Mouse (Mus musculus) spleen, postnatal 4 days (tissue): Measurements from ENCODE around the gene Nubp1.

ENCODE experiments used
- DNase-seq, 2 experiments: peaks; one replicate each; pipeline ENCODE4 v3.0.0; 2022; ENCODE audit warnings: low spot score in 2 of 2

The Nubp1 gene

DNA sequence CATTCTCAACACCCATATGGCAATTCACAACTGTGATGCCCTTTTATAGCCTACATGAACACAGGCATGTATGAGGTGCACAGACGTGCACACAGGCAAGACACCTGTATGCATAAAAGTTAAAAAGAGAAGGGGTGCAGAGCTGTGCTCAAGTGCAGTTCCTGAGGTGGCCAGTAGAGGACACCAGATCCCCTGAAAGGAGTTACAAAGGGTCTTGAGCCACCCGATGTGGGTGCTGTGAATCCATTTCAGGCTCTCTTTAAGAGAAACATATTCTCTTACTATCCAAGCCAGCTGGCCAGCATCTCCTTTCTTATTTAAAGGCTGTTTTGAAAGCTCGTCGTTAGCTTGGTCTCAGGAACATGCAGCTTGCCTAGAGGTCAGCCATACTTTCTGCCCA lies 5.1 kb downstream of the Nubp1 start:
- DNase-seq: no peak

DNA sequence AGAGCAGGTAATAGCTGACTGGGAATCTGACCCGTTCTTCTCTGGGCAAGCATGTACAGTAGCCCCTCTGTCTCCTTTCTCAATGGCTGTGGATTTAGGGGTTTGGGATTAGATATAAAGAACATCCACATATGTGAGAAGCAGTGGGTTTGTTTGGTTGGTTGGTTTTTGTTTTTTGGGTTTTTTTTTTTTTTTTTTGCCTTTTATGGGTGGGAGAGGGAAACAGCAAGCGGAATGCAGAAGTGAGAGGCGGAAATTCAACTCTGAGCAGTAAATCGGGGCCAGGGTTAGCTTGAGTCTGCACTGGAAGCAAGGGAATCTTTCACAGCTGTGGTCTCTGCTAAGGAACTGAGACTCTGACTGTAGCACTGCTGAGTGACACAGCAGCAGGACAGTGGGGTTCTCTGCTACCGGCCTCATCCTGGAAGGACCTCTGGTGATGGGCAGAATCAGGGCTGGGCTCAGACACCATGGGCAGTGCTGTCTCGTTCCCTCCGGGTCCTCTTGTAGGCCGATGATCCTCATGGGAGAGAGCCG lies 6.0 kb downstream of the Nubp1 start:
- DNase-seq: no peak

DNA sequence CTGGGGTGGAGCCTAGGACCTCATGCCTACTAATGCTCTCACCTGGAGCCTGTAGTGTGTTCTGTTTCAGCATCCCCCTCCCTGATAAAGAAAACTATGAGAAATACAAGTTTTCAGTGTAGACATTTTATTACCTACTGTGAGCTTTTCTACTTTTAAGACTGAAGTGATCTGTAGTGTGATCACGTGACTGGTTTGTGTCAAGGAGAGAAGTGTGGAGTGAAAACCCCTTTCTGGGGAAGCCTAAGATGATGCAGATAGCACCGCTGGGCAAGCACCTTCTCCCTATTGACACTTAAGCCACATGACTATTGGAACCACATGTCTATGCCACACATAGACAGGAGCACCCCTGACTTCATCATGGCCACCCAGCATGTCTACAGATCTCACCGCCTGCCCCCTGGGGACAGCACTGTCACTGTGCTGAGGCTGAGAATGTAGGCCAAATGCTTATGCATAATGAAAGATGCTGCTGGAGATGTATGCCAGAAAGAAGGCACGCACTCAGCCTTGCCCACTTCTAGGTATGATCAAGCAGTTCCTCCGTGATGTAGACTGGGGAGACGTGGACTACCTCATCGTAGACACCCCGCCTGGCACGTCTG lies 8.8 kb downstream of the Nubp1 start:
- DNase-seq: no peak

DNA sequence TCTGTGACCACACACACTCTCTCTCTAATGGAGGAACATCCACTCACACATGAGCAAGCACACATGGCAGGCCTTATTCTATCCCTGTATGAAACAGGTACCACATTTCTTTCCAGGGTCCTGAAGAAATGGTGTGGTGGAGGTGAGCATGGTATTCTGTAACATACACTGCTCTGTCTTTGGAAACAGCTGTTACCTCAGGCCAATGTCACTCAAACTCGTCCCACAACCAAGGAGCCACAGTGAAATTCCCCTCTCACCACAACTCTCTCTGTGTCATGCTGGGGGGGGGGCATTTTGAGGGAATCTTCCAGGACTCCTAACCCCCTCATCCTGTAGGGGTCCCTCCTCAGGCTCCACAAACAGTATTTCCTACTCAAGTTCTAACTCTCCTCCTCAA lies 20.2 kb downstream of the Nubp1 start:
- DNase-seq: no peak

DNA sequence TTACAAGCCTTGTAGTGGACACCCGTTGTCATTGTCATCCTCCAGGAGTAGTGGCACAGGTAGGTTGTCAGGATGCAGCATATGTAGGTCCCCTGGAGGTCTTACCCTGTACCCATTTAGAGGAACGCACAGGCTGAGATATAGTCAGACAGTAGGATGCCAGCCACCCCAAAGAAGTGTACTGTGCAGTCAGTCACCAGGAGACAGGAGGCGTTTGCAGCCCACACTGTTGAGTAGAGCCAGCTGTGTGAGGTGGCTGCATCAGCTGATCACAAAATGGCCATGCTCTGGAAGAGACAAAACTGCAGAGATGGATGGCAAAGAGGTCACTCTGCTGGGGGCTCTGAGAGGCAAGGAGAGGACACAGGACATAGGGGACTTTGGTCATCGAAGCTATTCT lies 20.6 kb downstream of the Nubp1 start:
- no peak for DNase-seq

DNA sequence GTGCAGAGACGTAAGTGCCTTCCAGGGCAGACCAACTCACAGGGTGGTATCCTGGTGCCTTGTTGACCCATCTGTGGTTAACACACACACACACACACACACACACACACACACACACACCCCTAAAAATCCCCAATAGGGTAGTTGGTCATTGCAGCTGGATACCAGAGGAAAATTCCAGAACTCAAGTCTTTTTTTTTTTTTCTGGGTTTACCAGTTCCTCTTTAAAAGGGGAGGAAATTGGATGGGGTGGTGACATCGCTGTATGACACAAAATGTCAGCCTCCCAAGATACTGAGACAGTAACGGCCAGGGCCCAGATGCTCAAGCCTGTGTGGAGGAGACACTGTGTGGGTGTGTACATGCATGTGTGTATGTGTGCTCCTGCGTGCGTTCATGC lies 21.6 kb downstream of the Nubp1 start:
- no peak for DNase-seq

DNA sequence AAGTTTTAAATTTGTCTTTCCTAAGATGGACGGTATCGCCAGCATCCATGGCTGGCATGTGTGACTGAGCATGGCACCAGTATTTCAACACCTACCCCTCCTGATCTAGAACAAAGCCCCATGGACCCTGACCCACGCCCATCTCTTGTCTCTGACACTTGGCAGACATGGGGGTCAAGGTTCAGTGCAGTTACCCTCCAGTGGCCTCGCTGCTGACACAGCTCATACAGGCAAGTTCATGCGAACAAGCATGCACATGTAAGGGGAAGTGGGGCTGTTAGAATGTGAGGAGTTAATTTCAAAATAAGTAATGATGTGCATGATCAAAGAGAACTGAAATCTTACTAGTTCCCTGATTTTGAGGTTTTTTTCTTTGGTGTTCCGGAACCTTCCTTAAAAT lies 24.4 kb downstream of the Nubp1 start:
- no peak for DNase-seq

DNA sequence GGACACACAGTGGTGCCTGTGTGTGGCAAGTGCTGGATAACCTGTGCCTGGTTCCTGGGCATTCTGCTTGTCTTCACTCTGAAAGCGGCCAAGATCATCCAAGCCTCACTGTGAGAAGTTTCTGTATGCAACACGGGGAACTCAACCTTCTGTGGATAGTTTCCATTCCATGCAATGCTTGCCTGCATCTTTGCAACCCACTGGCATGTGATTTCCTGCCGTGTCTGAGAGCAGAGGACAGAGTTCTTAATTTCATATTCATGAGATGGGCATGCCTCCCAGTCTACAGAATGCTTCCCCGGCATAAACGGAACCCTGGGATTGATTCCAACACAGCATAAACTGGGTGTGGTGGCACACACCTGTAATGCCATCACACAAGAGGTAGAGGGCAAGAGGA lies 26.3 kb downstream of the Nubp1 start:
- DNase-seq: no peak

DNA sequence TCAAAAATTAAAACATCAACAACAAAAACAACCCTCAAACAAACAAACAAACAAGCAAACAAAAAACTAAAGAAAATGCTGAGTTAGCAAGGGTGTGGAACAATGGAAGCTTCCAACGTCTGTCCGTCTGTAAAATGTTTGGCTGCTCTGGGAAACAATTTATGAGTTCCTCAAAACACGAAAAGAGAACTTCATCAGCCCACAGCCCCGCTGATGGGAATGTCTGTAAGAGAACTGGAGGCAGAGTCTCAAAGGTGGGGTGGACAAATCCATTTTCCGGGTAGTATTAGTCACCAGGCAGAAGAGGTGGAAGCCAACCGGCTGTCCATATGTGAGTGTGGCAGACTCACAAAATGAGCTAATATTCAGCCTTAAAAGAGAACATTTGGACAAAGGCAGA lies 29.6 kb downstream of the Nubp1 start:
- DNase-seq: no peak

DNA sequence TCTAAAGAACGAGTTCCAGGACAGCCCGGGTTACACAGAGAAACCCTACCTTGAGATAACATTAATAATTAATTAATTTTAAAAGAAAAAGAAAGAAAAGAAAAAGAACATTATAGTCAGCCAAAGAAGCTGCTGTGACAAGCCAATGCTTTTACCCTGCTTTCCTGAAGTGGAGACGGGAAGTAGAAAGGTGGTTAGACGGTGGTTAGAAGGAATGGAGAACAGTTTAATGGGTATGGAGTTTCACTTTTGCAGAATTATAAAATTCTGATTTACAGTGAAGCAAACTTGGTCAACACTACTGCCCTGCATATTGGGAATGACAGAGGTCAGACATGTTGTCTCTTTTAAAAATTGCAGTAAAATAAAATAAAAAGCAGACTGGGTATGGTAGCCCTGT lies 30.0 kb downstream of the Nubp1 start:
- DNase-seq: no peak

DNA sequence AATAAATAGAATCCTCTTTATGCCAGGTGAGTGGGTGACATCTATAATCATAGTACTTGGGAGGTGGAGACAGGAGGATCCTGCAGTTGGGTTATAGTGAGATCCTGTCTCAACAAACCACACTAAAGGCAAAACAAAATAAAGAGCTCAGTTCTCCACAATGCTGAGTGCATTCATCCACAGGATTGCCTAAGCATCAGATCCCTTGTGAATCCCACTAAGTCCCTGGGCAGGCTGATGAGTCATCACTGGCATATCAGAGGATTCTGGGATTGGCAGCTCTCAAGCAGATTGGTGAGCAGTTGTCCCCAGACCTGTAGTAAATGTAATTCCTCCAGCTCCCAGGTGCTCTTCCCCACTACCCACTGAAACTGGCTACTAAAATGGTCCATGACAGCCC lies 32.0 kb downstream of the Nubp1 start:
- DNase-seq: no peak

DNA sequence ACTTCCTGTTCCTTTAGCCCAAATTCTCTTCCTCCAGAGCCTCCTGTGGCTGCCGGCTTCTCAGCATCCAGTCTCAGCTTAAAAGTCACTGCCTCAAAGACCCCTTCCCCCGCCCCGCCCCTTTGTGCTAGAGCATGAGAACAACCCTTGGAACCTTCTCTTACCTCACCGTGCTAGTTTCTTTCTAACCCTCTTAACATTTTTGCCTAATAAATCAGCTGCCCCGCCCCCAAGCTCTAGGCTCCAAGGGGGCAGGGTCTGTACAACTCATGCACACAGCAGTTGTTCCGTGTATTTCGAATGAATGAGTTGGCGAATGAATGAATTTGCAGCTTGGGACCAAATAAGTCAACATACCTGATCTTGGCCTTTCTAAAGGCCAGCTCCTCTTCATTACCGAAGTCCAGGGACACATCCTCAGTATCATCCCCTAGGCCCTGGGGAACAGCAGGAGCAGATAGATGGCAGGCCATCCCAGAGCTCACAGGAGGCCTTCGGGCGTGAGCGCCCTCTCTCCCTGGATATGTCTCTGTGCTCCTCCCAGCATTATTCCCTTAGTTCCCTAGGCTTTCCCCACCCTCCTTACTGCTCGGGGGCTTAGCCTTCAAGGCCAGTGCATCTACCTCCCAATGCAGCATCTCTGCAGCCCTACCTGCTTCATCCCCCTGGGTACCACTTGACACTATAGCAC lies 35.0 kb downstream of the Nubp1 start:
- no peak for DNase-seq

DNA sequence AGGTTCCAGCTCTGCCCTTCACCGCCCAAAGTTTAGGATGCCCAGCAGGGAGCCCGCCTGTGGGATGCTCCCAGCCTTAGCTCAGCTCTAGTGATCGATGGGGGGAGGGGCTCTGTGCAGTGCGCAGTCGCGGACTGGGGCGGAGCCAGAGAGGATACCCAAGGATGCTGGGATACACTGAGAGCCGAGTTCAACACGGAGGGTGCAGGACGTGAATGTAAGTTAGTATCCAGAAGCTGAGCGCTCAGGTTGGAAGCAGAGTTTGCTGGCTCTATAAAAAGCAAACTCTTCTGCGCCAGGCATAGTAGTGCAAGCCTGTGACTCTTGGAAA lies 35.5 kb downstream of the Nubp1 start, which contains the start of gene Tvp23a:
Gene Tvp23a, minus strand, starts transcription at position 99 of the 331 bp plus-strand sequence.
- DNase-seq: no peak

DNA sequence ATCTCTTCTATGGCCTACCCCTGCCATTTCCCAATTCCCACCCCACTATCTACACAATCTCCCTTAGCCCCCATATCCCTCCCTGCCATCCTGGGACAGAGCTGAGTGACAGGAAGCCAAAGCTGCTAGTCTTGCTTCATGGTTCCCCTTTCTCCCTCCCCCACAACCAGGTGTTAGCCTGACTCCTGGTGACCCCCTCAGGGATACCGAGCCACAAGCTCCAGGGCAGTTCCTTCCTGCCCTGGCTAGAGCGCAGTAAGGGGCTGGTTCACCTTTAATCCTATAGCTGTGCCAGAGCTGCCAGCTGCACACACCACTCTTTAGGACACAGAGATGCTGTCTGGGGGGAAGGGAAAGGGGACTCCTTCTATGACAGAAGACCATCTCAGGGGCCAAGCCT lies 36.0 kb downstream of the Nubp1 start:
- DNase-seq: no peak

DNA sequence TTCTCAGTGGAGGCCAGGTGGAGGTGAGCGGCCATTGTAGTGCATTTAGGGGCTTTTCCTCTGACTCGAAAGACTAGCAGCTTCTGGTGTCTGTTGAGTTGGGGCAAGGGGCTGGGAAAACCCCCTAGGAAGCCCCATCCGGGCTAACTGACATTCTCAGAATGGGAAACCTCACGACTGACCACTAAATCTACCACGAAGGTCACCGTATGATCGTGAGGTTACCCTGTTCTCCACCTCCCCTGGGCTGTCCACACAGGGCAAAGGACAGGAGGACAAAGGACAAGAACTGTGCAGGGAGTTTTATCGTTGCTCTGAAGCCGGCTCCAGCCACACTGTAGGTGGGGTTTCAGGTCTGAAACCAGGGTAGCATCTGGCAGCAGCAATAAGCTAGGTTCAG lies 37.2 kb downstream of the Nubp1 start:
- DNase-seq: no peak

DNA sequence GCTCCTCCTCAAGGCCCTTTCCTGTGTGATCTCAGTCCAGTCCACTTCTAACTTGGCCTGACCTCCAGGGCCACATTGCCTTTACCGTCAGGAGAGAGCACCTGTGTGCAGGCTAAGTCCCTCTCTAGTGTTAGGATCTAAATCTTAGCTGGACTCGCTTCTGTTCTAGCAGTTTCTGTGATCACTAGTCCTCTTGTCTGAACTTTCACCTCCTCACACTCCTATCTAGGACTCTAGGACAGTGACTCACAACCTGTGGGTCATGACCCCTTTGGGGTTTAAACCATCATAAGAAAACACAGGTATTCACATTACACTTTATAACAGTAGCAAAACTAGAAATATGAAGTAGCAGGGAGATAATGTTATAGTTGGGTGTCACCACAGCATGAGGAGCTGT lies 40.2 kb downstream of the Nubp1 start:
- DNase-seq: no peak

DNA sequence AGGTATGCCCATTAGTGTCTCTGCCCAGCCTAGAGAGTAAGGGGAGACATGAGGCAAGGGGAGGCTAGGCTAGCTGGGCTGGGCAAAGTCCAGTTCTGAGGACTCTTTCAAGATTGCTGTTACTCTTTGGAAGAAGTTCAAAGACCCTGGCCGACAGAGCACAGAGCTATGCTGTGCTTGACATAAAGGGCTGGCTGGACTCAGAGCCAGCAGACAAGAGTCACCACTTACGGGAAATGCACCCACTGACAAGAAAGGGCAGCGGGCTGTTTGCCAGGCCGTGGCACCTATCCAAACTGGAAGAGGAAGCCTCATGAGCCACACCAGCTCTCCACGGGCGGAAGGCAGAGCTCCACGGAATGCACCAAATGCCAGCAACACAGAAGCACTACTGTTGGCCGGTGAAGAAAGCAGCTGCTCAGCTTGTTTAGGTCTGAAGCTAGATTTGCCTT lies 40.7 kb downstream of the Nubp1 start:
- DNase-seq: peak in 1 of 2 experiments; percentile 36

DNA sequence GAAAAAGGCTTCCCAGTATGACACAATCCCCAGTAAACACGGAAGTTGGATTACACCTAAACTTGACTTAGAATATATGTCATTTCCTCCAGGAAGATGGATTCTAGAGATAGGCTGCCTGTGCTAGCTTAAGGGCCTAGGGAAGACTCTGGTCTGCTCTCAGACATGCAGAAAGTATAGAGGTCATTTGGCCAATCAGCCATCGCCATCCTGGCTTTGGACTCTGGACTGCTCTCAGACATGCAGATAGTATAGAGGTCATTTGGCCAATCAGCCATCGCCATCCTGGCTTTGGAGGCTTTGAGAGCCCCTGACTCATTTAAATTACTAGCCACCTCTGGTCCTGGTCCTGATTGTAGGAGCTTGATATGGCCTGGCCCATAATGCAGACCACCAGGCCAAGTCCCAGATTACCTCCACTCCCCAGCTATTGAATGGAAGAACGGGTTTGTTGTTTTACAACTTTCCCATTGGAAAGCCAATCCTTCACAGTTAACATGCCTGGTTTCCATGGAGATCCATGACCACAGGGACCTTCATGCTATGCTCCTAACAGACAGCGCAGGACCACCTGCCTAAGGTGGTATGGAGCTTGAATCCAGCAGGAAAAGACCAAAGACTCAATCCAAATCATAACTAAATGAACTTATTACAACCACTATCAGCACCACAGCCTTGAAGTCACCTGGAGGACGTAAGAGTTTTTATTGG lies 42.3 kb downstream of the Nubp1 start:
- no peak for DNase-seq

DNA sequence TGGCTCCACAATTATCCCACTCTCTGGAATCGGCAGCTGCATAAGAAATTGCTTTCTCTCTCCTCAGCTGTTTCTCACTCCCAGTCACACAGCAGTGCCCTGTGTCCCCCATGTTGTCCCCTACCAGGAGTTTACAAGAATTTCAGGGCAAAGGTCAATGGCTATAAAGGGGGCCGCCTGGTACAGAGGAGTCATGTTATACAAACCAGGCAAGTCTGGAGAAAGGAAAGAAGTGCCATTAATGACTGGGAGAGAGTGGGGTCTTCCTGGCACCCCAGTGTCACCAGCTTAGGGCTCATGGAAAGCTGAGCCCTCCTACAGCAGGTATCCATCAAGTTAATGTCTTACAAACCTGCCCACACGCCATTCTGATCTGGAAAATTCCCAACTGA lies 42.8 kb downstream of the Nubp1 start:
- no peak for DNase-seq

DNA sequence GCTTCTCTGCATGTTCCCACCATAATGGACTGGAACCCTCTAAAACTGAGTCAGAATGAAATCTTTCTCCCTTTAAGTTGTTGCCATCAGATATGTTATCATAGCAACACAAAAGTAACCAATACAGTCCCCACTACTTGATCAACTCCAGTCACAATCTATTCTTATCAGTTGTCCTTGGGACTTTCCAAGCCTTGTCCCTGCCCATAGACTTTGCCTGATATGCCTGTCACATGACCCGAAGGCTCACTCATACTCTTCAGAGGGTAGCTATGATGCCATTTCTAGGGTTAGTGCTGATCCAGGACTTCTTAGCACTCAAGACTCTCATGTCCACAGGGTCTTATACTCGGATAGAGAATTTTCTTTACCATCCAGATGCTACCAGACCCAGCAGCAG lies 48.4 kb downstream of the Nubp1 start:
- no peak for DNase-seq

DNA sequence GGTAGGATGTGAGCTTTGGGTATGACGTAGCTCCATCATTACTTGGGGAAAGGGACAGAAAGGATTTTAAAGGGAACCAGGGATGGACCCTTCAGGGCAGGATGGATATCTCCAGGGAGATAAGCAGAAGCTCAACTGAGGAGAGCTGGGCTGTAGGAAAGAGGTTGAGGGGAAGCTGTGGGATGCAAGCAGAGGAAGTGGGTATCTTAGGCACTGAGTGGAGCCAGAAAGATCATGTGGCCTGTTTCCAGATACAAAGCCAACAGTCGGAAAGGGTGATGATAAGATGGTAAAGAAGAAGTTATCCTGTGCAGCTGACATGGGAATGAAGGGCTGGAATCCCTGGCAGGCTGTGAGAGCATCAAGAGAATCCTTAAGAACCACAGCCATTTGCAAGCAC lies 49.4 kb downstream of the Nubp1 start:
- DNase-seq: no peak

DNA sequence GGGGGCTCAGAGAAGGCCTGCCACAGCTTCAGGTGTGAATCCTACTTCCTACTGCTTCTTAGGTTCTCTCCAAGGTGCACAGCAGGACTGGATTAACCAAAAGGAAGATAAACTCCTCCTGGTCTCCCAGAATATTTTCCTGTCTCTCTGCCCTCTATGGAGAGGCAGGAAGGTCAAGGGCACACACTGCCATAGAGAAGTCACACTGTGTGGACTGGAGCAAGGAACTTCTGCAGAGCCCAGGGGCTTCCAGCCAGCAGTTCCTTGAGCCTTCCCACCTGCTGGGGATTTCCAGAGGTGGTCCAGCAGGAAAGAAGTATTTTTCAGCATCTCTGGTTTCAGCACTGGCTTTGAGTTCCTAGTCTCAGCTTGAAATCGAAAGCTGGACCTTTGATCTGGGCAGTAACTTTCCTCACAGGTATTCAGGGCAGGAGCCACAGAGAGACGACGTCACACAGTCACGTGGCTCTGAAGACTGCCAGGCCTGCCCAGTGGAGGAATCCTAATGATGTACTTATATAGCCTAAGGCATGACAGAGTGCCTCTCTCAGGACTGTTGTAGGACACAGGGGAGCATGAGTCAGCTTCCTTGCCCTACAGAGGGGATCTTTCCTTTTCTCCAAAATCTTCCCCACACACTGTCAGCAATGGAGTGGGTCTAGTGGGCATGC lies 53.4 kb downstream of the Nubp1 start:
- DNase-seq: no peak
